Mouse (Mus musculus): Measurements from ENCODE around the gene Adh4. TPM values are rescaled to one million over a fixed set of nuclear protein-coding genes. Genes with fewer than 3 reads are reported as not detected.

Gene Adh4
- polyA plus RNA-seq, 1 experiment from 2014 or later, result not detected

DNA sequence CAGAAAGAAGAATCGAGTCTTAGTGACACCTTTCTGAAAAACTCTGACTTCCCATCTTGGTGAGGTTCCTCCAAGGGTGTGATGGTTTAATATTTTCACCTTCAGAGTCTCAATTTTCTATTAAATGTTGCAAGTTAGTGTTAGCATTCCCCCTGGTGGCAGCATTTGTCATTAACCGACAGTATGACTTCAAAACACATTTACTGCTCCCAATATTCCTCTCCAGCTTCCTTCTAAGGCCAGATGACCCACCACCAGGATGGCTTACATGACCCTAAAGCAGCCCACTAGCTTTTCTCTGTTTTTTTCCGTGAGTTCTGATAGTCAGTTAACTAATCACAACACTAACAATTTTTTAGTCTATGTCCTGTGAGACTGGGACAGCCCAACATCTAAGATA lies 9.9 kb upstream of the Adh4 start:
- ATAC-seq (replicated peaks; ENCODE audit: low FRiP score) (no peak), DNase-seq (ENCODE audit: low spot score) (no peak)
- Histone ChIP-seq H3K4me2 (no peak overlapping the region), H3K27me3 (replicated peaks; ENCODE audit: control insufficient read depth, insufficient read depth, low read length) (no peaks in the 10 kb centered on the region), H3K27ac (ENCODE audit: low read depth, low read length) (no peak overlapping the region), H3K4me1 (replicated peaks; ENCODE audit: control insufficient read depth, insufficient read depth, low read length) (no peaks in the 10 kb centered on the region), H3K36me3 (ENCODE audit: control insufficient read depth, insufficient read depth, low read length) (no peaks in the 10 kb centered on the region), H3K9me3 (ENCODE audit: control insufficient read depth, low read length) (no peaks in the 10 kb centered on the region), H3K4me3 (ENCODE audit: low read depth, low read length) (no peak overlapping the region), H3K9ac (ENCODE audit: low read depth, low read length) (no peak overlapping the region)
- 40% methylated on average over 3 of the region's 3 CpGs for WGBS

DNA sequence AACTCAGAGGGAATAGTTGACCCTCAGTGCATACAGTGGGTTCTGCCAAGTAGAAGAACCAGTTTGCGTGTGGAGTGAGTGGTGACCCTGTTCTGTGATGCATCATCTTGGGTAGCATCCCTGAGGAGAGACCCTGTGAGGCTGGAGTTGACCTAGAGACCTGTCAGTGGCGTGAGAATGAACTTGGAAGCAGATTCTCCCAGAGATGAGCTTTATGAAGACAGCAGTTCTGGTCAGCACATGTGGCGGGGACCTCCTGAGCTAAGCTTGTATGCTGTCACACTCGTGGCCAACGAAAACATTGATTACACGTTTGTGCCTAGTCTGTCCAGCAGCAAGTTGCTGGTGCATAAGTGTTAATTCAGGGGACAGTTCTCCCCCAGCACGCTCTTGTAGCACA lies 9.4 kb upstream of the Adh4 start:
- DNase-seq (ENCODE audit: low spot score) (no peak), ATAC-seq (replicated peaks; ENCODE audit: low FRiP score) (no peak)
- H3K9ac ChIP-seq (ENCODE audit: low read depth, low read length), result no peak overlapping the region
- no peaks in the 10 kb centered on the region for H3K9me3 ChIP-seq (ENCODE audit: control insufficient read depth, low read length)
- H3K4me1 ChIP-seq (replicated peaks; ENCODE audit: control insufficient read depth, insufficient read depth, low read length), result no peaks in the 10 kb centered on the region
- 78% methylated on average over 7 of the region's 7 CpGs for WGBS
- no peak overlapping the region for H3K4me3 ChIP-seq (ENCODE audit: low read depth, low read length)
- no peaks in the 10 kb centered on the region for H3K27me3 ChIP-seq (replicated peaks; ENCODE audit: control insufficient read depth, insufficient read depth, low read length)
- no peak overlapping the region for H3K4me2 ChIP-seq
- H3K27ac ChIP-seq (ENCODE audit: low read depth, low read length), result no peak overlapping the region
- H3K36me3 ChIP-seq (ENCODE audit: control insufficient read depth, insufficient read depth, low read length), result no peaks in the 10 kb centered on the region

DNA sequence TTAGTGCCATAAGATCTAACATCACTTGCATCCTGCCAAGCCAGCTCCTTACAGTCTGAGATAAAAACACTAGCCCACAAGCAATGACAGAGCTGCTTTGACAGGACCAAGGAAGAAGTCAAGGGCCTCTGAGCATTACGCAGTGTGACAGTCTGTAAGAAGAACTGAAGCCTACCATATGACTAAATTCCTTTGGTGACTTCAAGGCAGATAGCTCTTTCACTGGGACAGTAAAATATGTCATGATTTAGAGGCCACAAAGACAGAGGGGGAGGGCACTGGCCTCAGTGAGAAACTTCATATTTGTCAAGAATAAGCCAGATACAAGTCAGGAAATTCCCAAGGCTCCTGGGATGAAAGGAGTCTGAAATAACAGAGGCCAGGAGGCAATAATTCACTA lies 7.3 kb upstream of the Adh4 start:
- H3K4me3 ChIP-seq (ENCODE audit: low read depth, low read length), result no peak overlapping the region
- no peak overlapping the region for H3K9ac ChIP-seq (ENCODE audit: low read depth, low read length)
- H3K27me3 ChIP-seq (replicated peaks; ENCODE audit: control insufficient read depth, insufficient read depth, low read length), result no peaks in the 10 kb centered on the region
- H3K27ac ChIP-seq (ENCODE audit: low read depth, low read length), result no peak overlapping the region
- H3K36me3 ChIP-seq (ENCODE audit: control insufficient read depth, insufficient read depth, low read length), result no peaks in the 10 kb centered on the region
- ATAC-seq (replicated peaks; ENCODE audit: low FRiP score) (no peak), DNase-seq (ENCODE audit: low spot score) (no peak)
- no peaks in the 10 kb centered on the region for H3K4me1 ChIP-seq (replicated peaks; ENCODE audit: control insufficient read depth, insufficient read depth, low read length)
- WGBS, result 67% methylated on average over 1 of the region's 1 CpGs
- H3K4me2 ChIP-seq, result no peak overlapping the region
- H3K9me3 ChIP-seq (ENCODE audit: control insufficient read depth, low read length), result no peaks in the 10 kb centered on the region

DNA sequence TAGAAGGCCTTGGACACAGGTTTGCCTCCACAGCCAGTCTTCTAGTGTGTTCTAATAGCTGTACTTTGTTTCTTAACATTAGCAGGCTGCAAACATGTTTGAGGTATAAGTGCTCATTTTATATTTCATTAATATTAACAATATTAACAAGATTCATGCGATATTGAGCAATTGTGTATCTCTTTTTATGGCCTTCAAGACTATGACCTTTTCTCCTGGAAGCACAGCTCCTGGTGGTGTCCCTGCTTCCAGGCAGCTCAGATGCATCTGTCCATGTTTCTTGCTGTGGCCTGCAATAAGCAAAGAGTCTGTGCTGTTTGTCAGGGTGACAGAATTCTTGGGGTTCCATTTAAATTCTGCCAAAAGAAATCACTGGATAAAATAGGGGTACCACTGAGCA lies 5.7 kb upstream of the Adh4 start:
- H3K4me2 ChIP-seq, result no peak overlapping the region

DNA sequence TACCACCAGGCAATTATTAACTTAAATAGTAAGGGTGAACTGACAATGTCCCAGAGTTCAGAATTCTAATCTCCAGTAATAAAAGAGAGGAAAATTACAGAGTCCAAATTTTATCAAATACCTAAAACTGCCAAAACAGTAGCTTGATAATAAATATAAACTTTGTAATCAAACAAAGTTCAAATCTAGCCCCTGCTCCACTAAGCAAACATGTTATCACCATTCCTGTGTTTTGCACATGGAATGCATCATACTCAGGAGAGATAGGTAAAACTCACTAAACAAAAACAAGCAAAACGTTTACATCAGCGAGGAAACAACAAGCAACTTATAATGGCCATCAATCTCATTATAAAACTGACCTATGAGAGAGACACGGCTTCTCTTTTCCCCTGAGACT lies 5.1 kb upstream of the Adh4 start:
- Histone ChIP-seq H3K27ac (ENCODE audit: low read depth, low read length) (no peak overlapping the region), H3K36me3 (ENCODE audit: control insufficient read depth, insufficient read depth, low read length) (no peaks in the 10 kb centered on the region), H3K9ac (ENCODE audit: low read depth, low read length) (no peak overlapping the region), H3K4me3 (ENCODE audit: low read depth, low read length) (no peak overlapping the region), H3K27me3 (replicated peaks; ENCODE audit: control insufficient read depth, insufficient read depth, low read length) (no peaks in the 10 kb centered on the region), H3K4me2 (no peak overlapping the region), H3K4me1 (replicated peaks; ENCODE audit: control insufficient read depth, insufficient read depth, low read length) (no peaks in the 10 kb centered on the region), H3K9me3 (ENCODE audit: control insufficient read depth, low read length) (no peaks in the 10 kb centered on the region)
- 77% methylated on average over 3 of the region's 3 CpGs for WGBS
- DNase-seq (ENCODE audit: low spot score), result no peak
- ATAC-seq (replicated peaks; ENCODE audit: low FRiP score), result no peak

More for the DNA sequence above, 5.7 kb upstream of the Adh4 start:
- no peaks in the 10 kb centered on the region for H3K27me3 ChIP-seq (replicated peaks; ENCODE audit: control insufficient read depth, insufficient read depth, low read length)
- H3K36me3 ChIP-seq (ENCODE audit: control insufficient read depth, insufficient read depth, low read length), result no peaks in the 10 kb centered on the region
- no peaks in the 10 kb centered on the region for H3K9me3 ChIP-seq (ENCODE audit: control insufficient read depth, low read length)
- H3K27ac ChIP-seq (ENCODE audit: low read depth, low read length), result no peak overlapping the region
- WGBS, result 64% methylated on average over 1 of the region's 1 CpGs
- DNase-seq (ENCODE audit: low spot score), result no peak
- no peak overlapping the region for H3K9ac ChIP-seq (ENCODE audit: low read depth, low read length)
- H3K4me1 ChIP-seq (replicated peaks; ENCODE audit: control insufficient read depth, insufficient read depth, low read length), result no peaks in the 10 kb centered on the region
- H3K4me3 ChIP-seq (ENCODE audit: low read depth, low read length), result no peak overlapping the region
- ATAC-seq (replicated peaks; ENCODE audit: low FRiP score), result no peak

DNA sequence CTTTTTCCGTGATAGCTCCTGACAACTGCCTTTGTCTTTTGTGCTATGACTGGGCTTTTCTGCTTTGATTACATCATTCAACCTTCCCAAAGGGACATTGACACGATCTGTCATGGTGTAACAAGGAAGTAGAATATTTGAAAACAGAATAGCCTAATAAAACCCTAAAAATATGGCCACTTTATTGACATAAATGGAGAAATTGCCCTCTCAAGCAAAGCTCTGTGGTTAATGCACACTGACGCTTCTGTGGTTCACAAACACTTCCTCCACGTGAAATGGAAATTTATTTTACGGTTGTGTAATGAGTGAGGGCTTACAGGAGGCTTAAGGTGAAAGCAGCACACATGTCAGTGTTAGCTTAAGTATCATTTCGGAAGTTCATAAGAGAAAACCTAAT lies 4.1 kb downstream of the Adh4 start:
- no peaks in the 10 kb centered on the region for H3K36me3 ChIP-seq (ENCODE audit: control insufficient read depth, insufficient read depth, low read length)
- no peaks in the 10 kb centered on the region for H3K27me3 ChIP-seq (replicated peaks; ENCODE audit: control insufficient read depth, insufficient read depth, low read length)
- H3K4me3 ChIP-seq (ENCODE audit: low read depth, low read length), result no peak overlapping the region
- H3K4me1 ChIP-seq (replicated peaks; ENCODE audit: control insufficient read depth, insufficient read depth, low read length), result no peaks in the 10 kb centered on the region
- WGBS, result 70% methylated on average over 6 of the region's 6 CpGs
- no peak overlapping the region for H3K27ac ChIP-seq (ENCODE audit: low read depth, low read length)
- H3K9ac ChIP-seq (ENCODE audit: low read depth, low read length), result no peak overlapping the region
- no peak overlapping the region for H3K4me2 ChIP-seq
- DNase-seq (ENCODE audit: low spot score) (no peak), ATAC-seq (replicated peaks; ENCODE audit: low FRiP score) (no peak)
- H3K9me3 ChIP-seq (ENCODE audit: control insufficient read depth, low read length), result no peaks in the 10 kb centered on the region

DNA sequence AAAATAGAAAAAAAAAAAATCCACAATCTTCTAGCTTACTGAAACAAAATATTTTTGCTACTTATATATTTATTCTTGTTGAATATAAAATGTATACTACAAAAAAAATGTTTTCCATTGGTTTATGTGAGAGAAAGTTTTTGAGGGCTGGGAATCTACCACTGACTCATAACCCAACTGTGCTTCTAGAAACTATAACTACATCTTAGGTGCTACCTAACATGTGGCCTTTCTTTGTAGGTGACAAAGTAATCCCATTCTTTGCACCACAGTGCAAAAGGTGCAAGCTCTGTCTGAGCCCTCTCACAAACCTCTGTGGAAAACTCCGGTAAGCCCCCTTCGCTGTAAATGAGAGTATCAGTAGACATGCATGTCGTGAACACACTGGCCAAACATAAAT lies 5.1 kb downstream of the Adh4 start:
- ATAC-seq (replicated peaks; ENCODE audit: low FRiP score), result no peak

DNA sequence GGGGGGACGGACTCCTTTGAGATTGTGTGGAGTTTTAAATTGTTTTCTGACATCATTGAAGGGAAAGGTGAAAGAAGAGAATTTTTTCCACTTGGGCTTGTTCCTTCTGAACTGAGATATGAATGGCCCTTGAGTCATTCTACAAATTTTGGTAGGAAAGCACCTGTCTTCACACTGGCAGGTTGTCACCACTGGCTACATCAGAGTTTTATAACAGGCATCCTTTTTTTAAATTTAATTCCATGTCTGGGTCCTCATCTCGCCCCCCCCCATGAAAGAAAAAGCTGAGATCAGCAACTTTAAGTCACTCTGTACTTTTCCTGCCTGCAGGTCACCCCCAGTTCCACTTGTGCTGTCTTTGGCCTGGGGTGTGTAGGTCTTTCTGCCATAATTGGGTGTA lies 8.4 kb downstream of the Adh4 start:
- H3K27me3 ChIP-seq (replicated peaks; ENCODE audit: control insufficient read depth, insufficient read depth, low read length), result no peaks in the 10 kb centered on the region
- DNase-seq (ENCODE audit: low spot score), result no peak
- 53% methylated on average over 2 of the region's 2 CpGs for WGBS

More for the DNA sequence above, 5.1 kb downstream of the Adh4 start:
- Histone ChIP-seq H3K27ac (ENCODE audit: low read depth, low read length) (no peak overlapping the region), H3K4me2 (no peak overlapping the region), H3K9me3 (ENCODE audit: control insufficient read depth, low read length) (no peaks in the 10 kb centered on the region), H3K27me3 (replicated peaks; ENCODE audit: control insufficient read depth, insufficient read depth, low read length) (no peaks in the 10 kb centered on the region), H3K36me3 (ENCODE audit: control insufficient read depth, insufficient read depth, low read length) (no peaks in the 10 kb centered on the region), H3K4me3 (ENCODE audit: low read depth, low read length) (no peak overlapping the region), H3K9ac (ENCODE audit: low read depth, low read length) (no peak overlapping the region), H3K4me1 (replicated peaks; ENCODE audit: control insufficient read depth, insufficient read depth, low read length) (no peaks in the 10 kb centered on the region)
- DNase-seq (ENCODE audit: low spot score), result no peak
- WGBS, result 91% methylated on average over 3 of the region's 3 CpGs

DNA sequence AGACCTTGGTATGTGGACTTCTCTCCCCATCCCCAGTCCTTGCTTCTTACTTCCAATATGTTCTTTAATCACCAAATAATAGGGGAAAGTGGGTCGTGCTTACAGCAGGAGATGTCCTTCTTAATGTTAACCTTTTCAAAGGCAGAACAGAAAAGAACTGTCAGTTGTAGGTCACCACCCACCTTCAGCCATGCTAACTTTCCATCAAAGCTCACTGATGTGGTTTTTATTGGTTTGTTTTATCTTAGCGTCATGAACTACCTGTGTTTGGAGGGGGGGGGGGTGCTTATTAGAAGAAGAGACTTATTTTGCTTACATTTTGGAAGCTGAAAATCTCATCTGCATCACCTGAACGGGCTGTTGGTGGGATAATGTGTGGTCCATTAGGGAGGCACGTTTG lies 9.0 kb downstream of the Adh4 start:
- ATAC-seq (replicated peaks; ENCODE audit: low FRiP score) (no peak), DNase-seq (ENCODE audit: low spot score) (no peak)
- 57% methylated on average over 4 of the region's 4 CpGs for WGBS
- Histone ChIP-seq H3K4me3 (ENCODE audit: low read depth, low read length) (no peak overlapping the region), H3K27ac (ENCODE audit: low read depth, low read length) (no peak overlapping the region), H3K4me1 (replicated peaks; ENCODE audit: control insufficient read depth, insufficient read depth, low read length) (no peaks in the 10 kb centered on the region), H3K9ac (ENCODE audit: low read depth, low read length) (no peak overlapping the region), H3K4me2 (no peak overlapping the region), H3K36me3 (ENCODE audit: control insufficient read depth, insufficient read depth, low read length) (no peaks in the 10 kb centered on the region), H3K27me3 (replicated peaks; ENCODE audit: control insufficient read depth, insufficient read depth, low read length) (no peaks in the 10 kb centered on the region), H3K9me3 (ENCODE audit: control insufficient read depth, low read length) (no peaks in the 10 kb centered on the region)

More for the DNA sequence above, 8.4 kb downstream of the Adh4 start:
- Histone ChIP-seq H3K4me1 (replicated peaks; ENCODE audit: control insufficient read depth, insufficient read depth, low read length) (no peaks in the 10 kb centered on the region), H3K4me2 (no peak overlapping the region), H3K36me3 (ENCODE audit: control insufficient read depth, insufficient read depth, low read length) (no peaks in the 10 kb centered on the region), H3K9ac (ENCODE audit: low read depth, low read length) (no peak overlapping the region), H3K9me3 (ENCODE audit: control insufficient read depth, low read length) (no peaks in the 10 kb centered on the region), H3K4me3 (ENCODE audit: low read depth, low read length) (no peak overlapping the region), H3K27ac (ENCODE audit: low read depth, low read length) (no peak overlapping the region)
- ATAC-seq (replicated peaks; ENCODE audit: low FRiP score), result no peak
